Mouse (Mus musculus) G1E (cell line): Measurements from ENCODE around the gene Sh3rf3.

ENCODE experiments used
- CTCF ChIP-seq: IDR thresholded peaks from 2 replicates; pipeline ENCODE4 v1.5.1; 2012; ENCODE audit warnings: low read depth, low read length, inconsistent platforms, mixed read lengths
- TAL1 ChIP-seq: conservative IDR thresholded peaks from 2 replicates; pipeline ENCODE4 v1.6.1; 2012; ENCODE audit warnings: low read depth, low read length, inconsistent platforms, mixed read lengths

- TF ChIP-seq CTCF, result no peak
- no peak for TF ChIP-seq TAL1
Observed at GRCm38 (mm10) chr10:58960193-58960592, 147.0 kb downstream of the Sh3rf3 start.
